Mouse (Mus musculus): Measurements from ENCODE around the gene Hsp90aa1. TPM values are rescaled to one million over a fixed set of nuclear protein-coding genes. Genes with fewer than 3 reads are reported as not detected.
"Not testable (repeated sequence)": the region's sequence is repeated elsewhere in the genome, so short reads cannot be mapped to it uniquely, and the experiment has no call there.

Gene Hsp90aa1
- polyA plus RNA-seq, 1 experiment from 2014 or later: 1,345 TPM

GRCm38 (mm10) chr12:110697457-110697856, 5.1 kb downstream of the Hsp90aa1 start:
- H3K27me3 ChIP-seq: no peaks in the 10 kb centered on the region
- ATAC-seq (replicated peaks): no peak
- peaks cover 14% of the 10 kb centered on the region for H3K36me3 ChIP-seq
- peaks cover 19% of the 10 kb centered on the region for H3K4me1 ChIP-seq
- no peaks in the 10 kb centered on the region for H3K9me3 ChIP-seq
- no peak overlapping the region for H3K4me2 ChIP-seq (replicated peaks)
- H3K9ac ChIP-seq (replicated peaks): no peak overlapping the region
- 76% methylated on average over 5 of the region's 5 CpGs for WGBS
- no peak overlapping the region for H3K27ac ChIP-seq (replicated peaks)
- H3K4me3 ChIP-seq: no peak overlapping the region

GRCm38 (mm10) chr12:110696975-110697400, 5.5 kb downstream of the Hsp90aa1 start:
- WGBS: 46% methylated on average over 9 of the region's 9 CpGs

DNA sequence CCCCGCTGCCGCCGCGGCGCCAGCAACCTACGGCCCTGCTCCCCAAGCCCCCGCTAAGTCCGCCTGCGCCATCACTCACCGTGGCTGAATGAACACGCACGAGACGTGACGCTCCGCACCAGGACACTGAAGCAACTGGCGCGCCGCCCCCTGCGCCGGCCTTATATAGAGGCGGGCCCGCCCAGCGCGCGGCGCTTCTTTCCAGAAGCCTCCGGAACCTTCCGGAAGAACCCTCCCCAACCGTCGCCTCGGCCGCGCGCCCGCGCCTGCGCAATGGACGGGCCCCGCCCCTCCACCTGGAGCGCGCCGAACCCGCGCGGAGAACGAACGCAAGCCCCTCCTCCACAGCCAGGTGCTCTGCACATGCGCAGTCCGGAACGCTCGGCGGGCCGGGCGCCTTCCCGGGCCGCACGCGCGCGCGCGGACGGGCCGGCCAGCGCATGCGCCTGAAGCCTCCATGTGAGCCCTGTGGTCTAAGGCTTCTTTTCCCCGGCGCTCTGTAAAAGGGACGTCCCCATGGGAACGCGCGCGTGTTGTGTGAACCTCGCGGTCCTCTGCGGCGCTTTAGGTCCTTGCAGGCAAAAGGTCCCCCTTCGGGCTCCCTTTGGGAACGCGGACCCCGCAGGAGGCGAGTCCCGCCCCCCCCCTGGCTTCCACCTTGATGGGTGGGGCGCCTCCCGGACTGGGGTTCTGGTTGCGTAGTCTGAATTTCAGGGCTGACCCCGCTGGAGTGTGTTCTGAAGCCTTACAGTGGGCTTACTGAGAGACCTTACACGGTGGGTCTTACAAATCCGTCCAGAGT, 6.2 kb downstream of the Hsp90aa1 start:
- peak overlapping the region; percentile 99 for H3K4me3 ChIP-seq
- H3K27me3 ChIP-seq: no peaks in the 10 kb centered on the region
- H3K9me3 ChIP-seq: no peaks in the 10 kb centered on the region
- ATAC-seq (replicated peaks): peak; percentile 96
- H3K4me1 ChIP-seq: peaks cover 19% of the 10 kb centered on the region
- peaks cover 21% of the 10 kb centered on the region for H3K36me3 ChIP-seq
- H3K9ac ChIP-seq (replicated peaks): peak overlapping the region; percentile 100
- H3K4me2 ChIP-seq (replicated peaks): peak overlapping the region; percentile 55
- under 1% methylated on average over 89 of the region's 89 CpGs for WGBS
- peak overlapping the region; percentile 98 for H3K27ac ChIP-seq (replicated peaks)

More at GRCm38 (mm10) chr12:110696975-110697400, 5.5 kb downstream of the Hsp90aa1 start:
- no peak for ATAC-seq (replicated peaks)
- Histone ChIP-seq H3K4me3 (peak overlapping the region; percentile 99), H3K36me3 (peaks cover 16% of the 10 kb centered on the region), H3K9ac (replicated peaks) (peak overlapping the region; percentile 72), H3K27ac (replicated peaks) (peak overlapping the region; percentile 98), H3K9me3 (no peaks in the 10 kb centered on the region), H3K27me3 (no peaks in the 10 kb centered on the region), H3K4me1 (peaks cover 19% of the 10 kb centered on the region), H3K4me2 (replicated peaks) (peak overlapping the region; percentile 55)

GRCm38 (mm10) chr12:110695676-110696171, 6.8 kb downstream of the Hsp90aa1 start:
- H3K27ac ChIP-seq (replicated peaks): peak overlapping the region; percentile 98
- peak overlapping the region; percentile 99 for H3K4me3 ChIP-seq
- peaks cover 19% of the 10 kb centered on the region for H3K4me1 ChIP-seq
- peak overlapping the region; percentile 55 for H3K4me2 ChIP-seq (replicated peaks)
- H3K27me3 ChIP-seq: no peaks in the 10 kb centered on the region
- H3K36me3 ChIP-seq: peaks cover 23% of the 10 kb centered on the region
- H3K9ac ChIP-seq (replicated peaks): peak overlapping the region; percentile 100
- no peaks in the 10 kb centered on the region for H3K9me3 ChIP-seq
- WGBS: under 1% methylated on average over 28 of the region's 55 CpGs
- ATAC-seq (replicated peaks): peak; percentile 36

DNA sequence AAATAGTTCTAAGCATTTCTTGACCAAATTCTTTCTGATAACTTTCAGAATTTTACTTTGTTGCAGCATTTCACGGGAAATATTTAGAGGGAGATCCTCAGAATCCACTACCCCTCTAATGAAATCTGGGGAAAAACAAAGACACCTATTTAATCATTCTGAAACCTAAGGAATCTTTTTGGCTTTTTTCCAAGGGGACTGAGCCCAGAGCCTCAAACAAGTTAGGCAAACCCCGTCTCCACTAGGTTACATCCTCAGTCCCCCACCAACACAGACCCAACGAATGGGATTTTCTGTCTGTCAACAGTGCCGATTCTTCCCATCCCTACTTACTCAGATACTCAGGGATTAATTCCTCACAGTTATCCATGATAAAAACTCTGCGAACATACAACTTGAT, 9.2 kb downstream of the Hsp90aa1 start:
- peaks cover 44% of the 10 kb centered on the region for H3K36me3 ChIP-seq
- not testable (repeated sequence) for ATAC-seq (replicated peaks); H3K4me2 ChIP-seq (replicated peaks); H3K27ac ChIP-seq (replicated peaks); H3K9me3 ChIP-seq; H3K9ac ChIP-seq (replicated peaks); H3K4me3 ChIP-seq; H3K27me3 ChIP-seq
- 65% methylated on average over 5 of the region's 5 CpGs for WGBS
- H3K4me1 ChIP-seq: peaks cover 19% of the 10 kb centered on the region

- H3K9ac ChIP-seq (replicated peaks): no peak overlapping the region
- H3K4me2 ChIP-seq (replicated peaks): no peak overlapping the region
- no peak for ATAC-seq (replicated peaks)
- no peak overlapping the region for H3K4me3 ChIP-seq
- 88% methylated on average over 6 of the region's 6 CpGs for WGBS
- no peaks in the 10 kb centered on the region for H3K27me3 ChIP-seq
- H3K9me3 ChIP-seq: no peaks in the 10 kb centered on the region
- no peak overlapping the region for H3K27ac ChIP-seq (replicated peaks)
- H3K4me1 ChIP-seq: peaks cover 20% of the 10 kb centered on the region
- peaks cover 63% of the 10 kb centered on the region for H3K36me3 ChIP-seq
Observed at GRCm38 (mm10) chr12:110689919-110690643, 12.4 kb downstream of the Hsp90aa1 start.

GRCm38 (mm10) chr12:110688921-110689320, 13.6 kb downstream of the Hsp90aa1 start:
- H3K27me3 ChIP-seq; H3K4me3 ChIP-seq; H3K9me3 ChIP-seq; H3K9ac ChIP-seq (replicated peaks); H3K27ac ChIP-seq (replicated peaks); H3K4me2 ChIP-seq (replicated peaks); ATAC-seq (replicated peaks): not testable (repeated sequence)
- H3K4me1 ChIP-seq: peaks cover 12% of the 10 kb centered on the region
- peaks cover 55% of the 10 kb centered on the region for H3K36me3 ChIP-seq
- whole genome bisulfite sequencing: 95% methylated on average over 3 of the region's 3 CpGs

- Histone ChIP-seq H3K27ac (replicated peaks) (0 out of 2 replicates have a peak overlapping the region, but pooled peaks have one; percentile 29), H3K4me1 (peaks cover 6% of the 10 kb centered on the region), H3K4me3 (no peak overlapping the region), H3K9ac (replicated peaks) (no peak overlapping the region), H3K9me3 (no peaks in the 10 kb centered on the region), H3K4me2 (replicated peaks) (no peak overlapping the region), H3K27me3 (no peaks in the 10 kb centered on the region), H3K36me3 (peaks cover 54% of the 10 kb centered on the region)
- ATAC-seq (replicated peaks): peak; percentile 76
- WGBS: 63% methylated on average over 12 of the region's 12 CpGs
Observed at GRCm38 (mm10) chr12:110687894-110688734, 14.4 kb downstream of the Hsp90aa1 start.

DNA sequence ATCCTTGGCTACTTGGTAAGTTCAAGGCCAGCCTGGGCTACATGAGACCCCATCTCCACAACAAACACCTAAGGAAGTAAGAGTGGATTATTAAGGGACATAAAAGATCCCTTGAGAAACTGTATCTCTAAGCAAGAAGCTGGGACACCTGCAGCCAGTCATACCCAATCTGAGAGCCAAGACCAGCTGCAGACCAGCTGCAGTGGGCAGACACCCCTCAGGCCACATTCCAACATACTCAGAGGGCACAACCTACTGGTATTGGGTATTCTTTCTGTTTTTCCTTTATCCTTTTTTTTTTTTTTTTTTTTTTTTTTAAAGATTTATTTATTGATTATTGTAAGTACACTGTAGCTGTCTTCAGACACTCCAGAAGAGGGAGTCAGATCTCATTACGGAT, 18.9 kb downstream of the Hsp90aa1 start:
- no peak for ATAC-seq (replicated peaks)
- WGBS: no CpG with 5 or more reads among the region's 1 CpGs
- H3K27me3 ChIP-seq: no peaks in the 10 kb centered on the region

DNA sequence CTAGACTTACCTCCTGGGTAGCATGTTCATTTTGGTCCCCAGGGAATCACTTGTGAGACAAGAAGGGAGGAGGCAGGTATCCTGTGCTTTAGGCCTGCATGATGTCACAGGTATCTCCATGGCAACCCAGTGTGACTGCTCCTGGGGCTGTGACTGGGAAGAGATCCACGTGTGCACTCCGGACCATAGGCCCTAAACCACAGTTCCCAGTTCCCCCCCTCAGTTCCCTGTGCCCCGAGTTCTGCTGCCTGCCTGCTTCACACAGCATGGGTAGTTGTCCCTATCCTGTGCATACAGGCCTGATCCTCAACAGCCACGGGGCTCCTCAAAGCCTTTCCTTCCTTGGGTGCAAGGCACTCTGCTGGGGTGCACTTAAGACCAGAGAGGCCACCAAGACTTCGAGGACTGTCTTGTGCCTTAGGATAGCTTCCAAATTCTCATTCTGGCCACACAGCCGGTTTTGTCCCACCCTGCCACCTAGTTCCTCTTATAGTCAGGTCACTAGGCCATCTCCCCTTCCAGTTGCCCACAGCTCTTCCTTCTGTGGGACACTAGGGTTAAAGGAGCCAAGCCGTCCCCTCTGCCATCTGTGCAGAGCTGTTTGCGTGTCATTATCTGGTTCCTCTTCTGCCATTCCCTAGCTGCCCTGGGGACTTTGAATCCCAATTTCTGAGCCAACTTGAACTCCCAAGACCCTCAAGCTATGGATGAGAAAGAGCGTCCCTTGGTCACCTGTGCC, 19.8 kb downstream of the Hsp90aa1 start, which contains the start of gene 1700001K19Rik:
1700001K19Rik (minus strand) TSS at position 59 of the 739 bp plus-strand sequence.
- Histone ChIP-seq H3K27ac (replicated peaks) (no peak within 1 kb of the TSS), H3K27me3 (no peaks in the 10 kb centered on the region), H3K4me2 (replicated peaks) (no peak within 1 kb of the TSS), H3K9ac (replicated peaks) (no peak within 1 kb of the TSS), H3K4me1 (peaks cover under 1% of the 10 kb centered on the region), H3K36me3 (peaks cover 15% of the 10 kb centered on the region), H3K9me3 (no peaks in the 10 kb centered on the region), H3K4me3 (no peak within 1 kb of the TSS)
- ATAC-seq (replicated peaks): no peak
- WGBS: 76% methylated on average over 9 of the region's 9 CpGs

More for the DNA sequence above, 18.9 kb downstream of the Hsp90aa1 start:
- Histone ChIP-seq H3K4me3 (no peak overlapping the region), H3K9ac (replicated peaks) (no peak overlapping the region), H3K36me3 (peaks cover 19% of the 10 kb centered on the region), H3K4me2 (replicated peaks) (no peak overlapping the region), H3K27ac (replicated peaks) (no peak overlapping the region), H3K9me3 (no peaks in the 10 kb centered on the region), H3K4me1 (peaks cover 6% of the 10 kb centered on the region)

- H3K4me1 ChIP-seq: no peaks in the 10 kb centered on the region
- no peak overlapping the region for H3K4me3 ChIP-seq
- H3K9ac ChIP-seq (replicated peaks): no peak overlapping the region
- WGBS: 54% methylated on average over 3 of the region's 3 CpGs
- H3K36me3 ChIP-seq: peaks cover 11% of the 10 kb centered on the region; the same call in 1 of the 2 replicates
- H3K27ac ChIP-seq (replicated peaks): no peak overlapping the region
- H3K4me2 ChIP-seq (replicated peaks): no peak overlapping the region
- H3K9me3 ChIP-seq: no peaks in the 10 kb centered on the region
- ATAC-seq (replicated peaks): no peak
- no peaks in the 10 kb centered on the region for H3K27me3 ChIP-seq
Observed at GRCm38 (mm10) chr12:110681878-110682277, 20.6 kb downstream of the Hsp90aa1 start.
